Mouse (Mus musculus) c-Kit-negative CD71-positive TER-119-positive erythroid progenitor cells, embryonic 14.5 days (primary cell): ENCODE measurements at regions not wholly inside any gene's neighbourhood (a gene's known extent, or its start where the extent isn't known, plus 50 kb on each side); places are given as distances from the start of the nearest gene placed in this dataset.

ENCODE experiments used
- DNase-seq: peaks from one replicate; pipeline ENCODE4 v3.0.0-alpha.2; 2013; ENCODE audit warnings: low read depth, low spot score

GRCm38 (mm10) chr2:75564809-75565208 is 94.3 kb upstream of the Hnrnpa3 start:
- DNase-seq: no peak

GRCm38 (mm10) chr2:75567131-75567530 is 91.9 kb upstream of the Hnrnpa3 start:
- no peak for DNase-seq

- no peak for DNase-seq
These were observed 89.3 kb upstream of the Hnrnpa3 start for GRCm38 (mm10) chr2:75569756-75570155.

- DNase-seq: no peak
These were observed 88.8 kb upstream of the Hnrnpa3 start for GRCm38 (mm10) chr2:75570246-75570645.

- DNase-seq: no peak
These were observed 74.1 kb upstream of the Hnrnpa3 start for GRCm38 (mm10) chr2:75584975-75585374.

- DNase-seq: peak; percentile 45
These were observed 70.5 kb upstream of the Hnrnpa3 start for GRCm38 (mm10) chr2:75588572-75588971.

- no peak for DNase-seq
These were observed 69.6 kb upstream of the Hnrnpa3 start for GRCm38 (mm10) chr2:75589452-75589851.

- peak; percentile 49 for DNase-seq
These were observed 68.9 kb upstream of the Hnrnpa3 start for GRCm38 (mm10) chr2:75590175-75590574.

- DNase-seq: no peak
These were observed 58.5 kb upstream of the Hnrnpa3 start for GRCm38 (mm10) chr2:75600511-75600910.

GRCm38 (mm10) chr2:75603175-75603871 is 55.7 kb upstream of the Hnrnpa3 start:
- no peak for DNase-seq

- DNase-seq: peak; percentile 60
These were observed 53.4 kb upstream of the Hnrnpa3 start for GRCm38 (mm10) chr2:75605634-75606033.

GRCm38 (mm10) chr2:75607010-75607915 is 51.8 kb upstream of the Hnrnpa3 start:
- no peak for DNase-seq

GRCm38 (mm10) chr2:75607958-75608357 is 51.1 kb upstream of the Hnrnpa3 start:
- no peak for DNase-seq

- DNase-seq: no peak
These were observed 50.6 kb upstream of the Hnrnpa3 start for GRCm38 (mm10) chr2:75608482-75608881.

- DNase-seq: no peak
These were observed 49.7 kb upstream of the Hnrnpa3 start for GRCm38 (mm10) chr2:75609150-75609946.
